10 mouse cellular contexts compared by ENCODE assay signal in genomic region chr2:26093897-26094296, GRCm38 (mm10).
"Had no signal": no experiment of that assay in that cellular context is flagged by ENCODE, and none has a peak within 500 bp of the region (broad histone marks: within the 10 kb centered on the region; RNA-seq: fewer than 3 reads in every experiment).

No protein-coding gene starts in this region.

- DNase-seq: left cerebral cortex, postnatal 4 days; lung, embryonic 14.5 days; lung, postnatal 10 days; right cerebral cortex, postnatal 25 days; thymus, postnatal 4 days had no signal

- H3K9me3 ChIP-seq: limb, embryonic 13.5 days; liver, embryonic 15.5 days; midbrain, embryonic 13.5 days had no signal

- ATAC-seq: hindbrain, postnatal 0 days; midbrain, embryonic 13.5 days had no signal

- H3K9ac ChIP-seq: limb, embryonic 13.5 days; liver, embryonic 15.5 days; lung, embryonic 14.5 days; midbrain, embryonic 13.5 days had no signal

- H3K27ac ChIP-seq: hindbrain, postnatal 0 days; limb, embryonic 13.5 days; liver, embryonic 15.5 days; midbrain, embryonic 13.5 days; stomach, postnatal 0 days had no signal

- H3K4me3 ChIP-seq: limb, embryonic 13.5 days; liver, embryonic 15.5 days; midbrain, embryonic 13.5 days had no signal

- H3K4me2 ChIP-seq: limb, embryonic 13.5 days; liver, embryonic 15.5 days; lung, embryonic 14.5 days; midbrain, embryonic 13.5 days had no signal
